Mouse (Mus musculus) olfactory bulb, adult 2 months (tissue): ENCODE data around the gene Mrps35.

Experiments used
- CTCF ChIP-seq: fragments of 200-500 bp; IDR thresholded peaks from 2 replicates; pipeline ENCODE4 v1.5.1; 2012; ENCODE audit warnings: low read depth, mild to moderate bottlenecking, low read length, moderate library complexity; ENCODE audit not compliant: insufficient read depth
- POLR2A ChIP-seq: fragments of 200-500 bp; IDR thresholded peaks from 2 replicates; pipeline ENCODE4 v1.6.1; 2012; ENCODE audit warnings: mild to moderate bottlenecking, low read depth, low read length, moderate library complexity; ENCODE audit not compliant: insufficient read depth

DNA sequence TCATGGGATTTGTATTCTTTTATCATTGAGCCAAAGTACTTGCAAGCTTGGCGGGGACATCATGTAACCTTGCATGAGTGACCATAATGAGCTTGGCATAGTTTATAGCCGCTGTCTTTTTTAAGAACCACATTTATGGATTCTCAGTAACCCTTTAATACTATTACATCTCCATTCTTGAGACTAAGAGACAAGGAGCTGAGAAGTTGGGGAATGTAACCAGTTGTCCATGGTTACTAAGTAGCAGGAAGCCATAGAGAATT lies 19.5 kb upstream of the Mrps35 start:
- no peak for TF ChIP-seq POLR2A
- TF ChIP-seq CTCF: no peak
